9 mouse cellular contexts compared by ENCODE assay signal in the genomic region with DNA sequence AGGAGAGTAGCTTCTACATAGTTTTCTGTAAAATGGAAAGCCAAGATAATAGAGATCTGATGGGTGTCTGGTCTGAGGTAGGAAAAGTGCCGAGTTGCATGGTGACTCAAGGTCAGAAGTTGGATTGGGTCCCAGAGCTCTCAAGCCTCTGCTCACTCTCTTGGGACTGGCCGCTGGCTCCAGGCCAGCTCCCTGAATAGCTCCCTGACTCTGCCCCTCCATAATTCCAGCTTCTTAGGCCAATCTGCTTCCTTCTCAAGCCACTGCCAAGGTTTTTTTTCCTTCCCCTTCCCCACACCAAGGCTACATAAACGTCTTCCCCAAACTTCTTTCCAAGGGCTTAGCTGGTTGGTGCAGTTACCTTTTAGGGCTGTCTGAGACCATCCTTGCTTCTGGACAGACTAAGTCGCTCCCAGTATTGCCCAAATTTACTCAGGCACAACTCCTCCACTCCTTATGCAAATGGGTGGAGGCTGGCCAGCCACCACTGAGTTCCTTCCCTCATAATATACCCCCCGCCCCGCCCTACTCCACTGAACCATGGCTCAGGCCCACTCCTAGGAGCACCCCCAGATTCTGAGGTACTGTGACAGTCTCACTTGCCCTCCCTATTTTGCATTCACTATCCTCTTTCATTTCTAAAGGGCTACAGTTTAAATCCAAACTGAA. TPM values are rescaled to one million over a fixed set of nuclear protein-coding genes. Genes with fewer than 3 reads are reported as not detected.
DNase-seq lines count a peak whose midpoint lies in the region; ATAC-seq lines count a peak whose summit lies in the region.
"Had no signal": no experiment of that assay in that cellular context is flagged by ENCODE, and none has a peak within 500 bp of the region (broad histone marks: within the 10 kb centered on the region; RNA-seq: fewer than 3 reads in every experiment).

No protein-coding gene starts in this region.

- H3K27ac ChIP-seq in liver, embryonic 11.5 days (ENCODE audit: low read depth, low read length) = no peak overlapping the region
- H3K27ac ChIP-seq in kidney, embryonic 16.5 days (ENCODE audit: low read length) = no peak overlapping the region; the same call in 1 of the 2 replicates
- H3K27ac ChIP-seq in stomach, embryonic 16.5 days (ENCODE audit: low read length) = no peak overlapping the region
- H3K27ac ChIP-seq: midbrain, embryonic 12.5 days had no signal

- no peaks in the 10 kb centered on the region for H3K9me3 ChIP-seq in liver, embryonic 11.5 days (ENCODE audit: control insufficient read depth, low read length)
- H3K9me3 ChIP-seq in kidney, embryonic 16.5 days (ENCODE audit: low read length) = no peaks in the 10 kb centered on the region
- no peaks in the 10 kb centered on the region for H3K9me3 ChIP-seq in stomach, embryonic 16.5 days (replicated peaks; ENCODE audit: control insufficient read depth, low read length)
- H3K9me3 ChIP-seq: midbrain, embryonic 12.5 days had no signal

- H3K4me3 ChIP-seq in liver, embryonic 11.5 days (ENCODE audit: low read depth, low read length) = no peak overlapping the region
- no peak overlapping the region for H3K4me3 ChIP-seq in kidney, embryonic 16.5 days (ENCODE audit: low read length)
- no peak overlapping the region for H3K4me3 ChIP-seq in stomach, embryonic 16.5 days (replicated peaks; ENCODE audit: low read length)
- H3K4me3 ChIP-seq: midbrain, embryonic 12.5 days had no signal

- no peak for ATAC-seq in liver, embryonic 11.5 days (replicated peaks; ENCODE audit: low FRiP score)
- ATAC-seq in kidney, embryonic 16.5 days (ENCODE audit: low FRiP score, low TSS enrichment) = peak; percentile 35; the same call in 1 of the 2 replicates
- peak; percentile 60; the same call in 1 of the 2 replicates for ATAC-seq in stomach, embryonic 16.5 days (ENCODE audit: insufficient read depth, low FRiP score)
- no peak for ATAC-seq in inflammation-experienced regulatory T-cells, adult 6 months

- no peak overlapping the region for H3K4me2 ChIP-seq in liver, embryonic 11.5 days
- H3K4me2 ChIP-seq in kidney, embryonic 16.5 days (replicated peaks; ENCODE audit: low read depth, low read length) = no peak overlapping the region
- H3K4me2 ChIP-seq in stomach, embryonic 16.5 days (ENCODE audit: low read depth, low read length) = no peak overlapping the region
- H3K4me2 ChIP-seq: midbrain, embryonic 12.5 days had no signal

- 75% methylated on average over 6 of the region's 6 CpGs for WGBS in liver, embryonic 11.5 days
- WGBS in kidney, embryonic 16.5 days = 70% methylated on average over 6 of the region's 6 CpGs
- 62% methylated on average over 6 of the region's 6 CpGs for WGBS in stomach, embryonic 16.5 days

- no peak overlapping the region for H3K9ac ChIP-seq in liver, embryonic 11.5 days (ENCODE audit: low read depth, low read length)
- no peak overlapping the region for H3K9ac ChIP-seq in kidney, embryonic 16.5 days (replicated peaks; ENCODE audit: low read length)
- H3K9ac ChIP-seq in stomach, embryonic 16.5 days (ENCODE audit: low read length) = no peak overlapping the region
- H3K9ac ChIP-seq: midbrain, embryonic 12.5 days had no signal

- no peaks in the 10 kb centered on the region for H3K36me3 ChIP-seq in liver, embryonic 11.5 days (ENCODE audit: control insufficient read depth, insufficient read depth, low read length)
- no peaks in the 10 kb centered on the region for H3K36me3 ChIP-seq in kidney, embryonic 16.5 days (ENCODE audit: insufficient read depth, low read length)
- no peaks in the 10 kb centered on the region for H3K36me3 ChIP-seq in stomach, embryonic 16.5 days (ENCODE audit: control insufficient read depth, insufficient read depth, low read length)
- H3K36me3 ChIP-seq: midbrain, embryonic 12.5 days had no signal

- intact Hi-C loops in gastrocnemius, postnatal 14 days (cut with DNase I; ENCODE audit: low total_unique reads) = no loop called here

- peaks cover 13% of the 10 kb centered on the region for H3K27me3 ChIP-seq in liver, embryonic 11.5 days (replicated peaks; ENCODE audit: control insufficient read depth, insufficient read depth, low read length)
- H3K27me3 ChIP-seq in kidney, embryonic 16.5 days (ENCODE audit: insufficient read depth, low read length) = peaks cover 17% of the 10 kb centered on the region; the same call in 1 of the 2 replicates
- H3K27me3 ChIP-seq in stomach, embryonic 16.5 days (ENCODE audit: control insufficient read depth, insufficient read depth, low read length) = peaks cover 5% of the 10 kb centered on the region; the same call in 1 of the 2 replicates

- no peaks in the 10 kb centered on the region for H3K4me1 ChIP-seq in liver, embryonic 11.5 days (replicated peaks; ENCODE audit: control insufficient read depth, insufficient read depth, low read length)
- H3K4me1 ChIP-seq in kidney, embryonic 16.5 days (ENCODE audit: insufficient read depth, low read length) = 0 out of 2 replicates have a peak, but pooled peaks cover 2% of the 10 kb centered on the region
- H3K4me1 ChIP-seq in stomach, embryonic 16.5 days (ENCODE audit: control insufficient read depth, insufficient read depth, low read length) = 0 out of 2 replicates have a peak, but pooled peaks cover 4% of the 10 kb centered on the region
- H3K4me1 ChIP-seq: midbrain, embryonic 12.5 days had no signal

- DNase-seq in liver = peak; percentile 5
- DNase-seq in liver, embryonic 11.5 days (ENCODE audit: low spot score) = no peak
- peak; percentile 72 for DNase-seq in gastrocnemius, postnatal 14 days
- no peak for DNase-seq in right cerebral cortex, postnatal 36 days (ENCODE audit: low spot score in 2 of 2)
- no peak for DNase-seq in left cerebral cortex, adult 11 months (ENCODE audit: low spot score)

RNA-seq across cellular contexts. Expression of a gene that starts 42.1 kb away (rescaled TPM):
- polyA plus RNA-seq in liver, embryonic 11.5 days (2014; fragmentation: Nextera tagmentation; extraction: Ambion mirVana) = 31.5 and 32.2 TPM in 2 replicates
- total RNA-seq in gastrocnemius, postnatal 14 days (2021) = 100 to 1,000 TPM; 119 to 244 TPM
- polyA plus RNA-seq in kidney, embryonic 16.5 days (2015; fragmentation: Nextera tagmentation; extraction: Ambion mirVana) = 110 and 123 TPM in 2 replicates
- 94.0 and 108 TPM in 2 replicates for polyA plus RNA-seq in stomach, embryonic 16.5 days (2015; fragmentation: Nextera tagmentation; extraction: Ambion mirVana)
- polyA plus RNA-seq in inflammation-experienced regulatory T-cells, adult 6 months (2017; shearing (Covaris generic)) = 100 to 1,000 TPM; 154 to 316 (median 209) TPM

Comparison
In these comparisons a context has a peak if more than half of its experiments do, and no peak if none do; other contexts are left out.
1. DNase-seq: peak in liver (single experiment) and gastrocnemius, postnatal 14 days (single experiment); none in liver, embryonic 11.5 days (single experiment), right cerebral cortex, postnatal 36 days (0 of 2) and left cerebral cortex, adult 11 months (single experiment).
2. ATAC-seq: peak in kidney, embryonic 16.5 days (single experiment) and stomach, embryonic 16.5 days (single experiment); none in liver, embryonic 11.5 days (single experiment) and inflammation-experienced regulatory T-cells, adult 6 months (single experiment).